Mouse (Mus musculus): Measurements from ENCODE around the gene Pip5k1a. TPM values are rescaled to one million over a fixed set of nuclear protein-coding genes. Genes with fewer than 3 reads are reported as not detected.

The Pip5k1a gene
- 14.2 and 15.7 TPM in 2 replicates for polyA plus RNA-seq (2012; ENCODE audit: low replicate concordance)

GRCm38 (mm10) chr3:95106338-95107117 is at the start of gene Pip5k1a:
Gene Pip5k1a, minus strand, starts transcription at chr3:95106930.

GRCm38 (mm10) chr3:95141952-95142616 is 35.4 kb upstream of the Pip5k1a start, which contains the start of gene Tnfaip8l2:
Gene Tnfaip8l2, minus strand, starts transcription at chr3:95142360.

GRCm38 (mm10) chr3:95133680-95134101 is 27.0 kb upstream of the Pip5k1a start, which contains the start of the genes Scnm1 and Lysmd1:
Gene Scnm1, minus strand, starts transcription at chr3:95134011.
Gene Lysmd1, plus strand, starts transcription at chr3:95134088.

GRCm38 (mm10) chr3:95124246-95124645 is 17.5 kb upstream of the Pip5k1a start, which contains the start of gene Tmod4:
Gene Tmod4, plus strand, starts transcription at chr3:95124476.

GRCm38 (mm10) chr3:95110911-95111726 is 4.4 kb upstream of the Pip5k1a start, which contains the start of gene Vps72:
Gene Vps72, plus strand, starts transcription at chr3:95111022.

GRCm38 (mm10) chr3:95042166-95042837 is 64.4 kb downstream of the Pip5k1a start, which contains the start of gene Psmd4:
Gene Psmd4, minus strand, starts transcription at chr3:95042614.

GRCm38 (mm10) chr3:95015337-95015872 is 91.3 kb downstream of the Pip5k1a start, which contains the start of gene Zfp687:
Gene Zfp687, minus strand, starts transcription at chr3:95015448.

Other genes starting within 250 kb of the Pip5k1a start
- gene Psmb4, start 220.0 kb downstream of the Pip5k1a start, polyA plus RNA-seq (2012; ENCODE audit: low replicate concordance), result 101 and 189 TPM in 2 replicates
- gene Selenbp1, start 173.9 kb downstream of the Pip5k1a start, polyA plus RNA-seq (2012; ENCODE audit: low replicate concordance), result 0.91 and 6.6 TPM in 2 replicates
- 24.8 and 29.1 TPM in 2 replicates for gene Rfx5, start 152.9 kb downstream of the Pip5k1a start, polyA plus RNA-seq (2012; ENCODE audit: low replicate concordance)
- gene Pi4kb, start 132.2 kb downstream of the Pip5k1a start, polyA plus RNA-seq (2012; ENCODE audit: low replicate concordance), result 12.0 and 16.1 TPM in 2 replicates
- 32.8 and 36.3 TPM in 2 replicates for gene Zfp687, start 91.5 kb downstream of the Pip5k1a start, polyA plus RNA-seq (2012; ENCODE audit: low replicate concordance)
- 47.7 and 87.6 TPM in 2 replicates for gene Psmd4, start 64.3 kb downstream of the Pip5k1a start, polyA plus RNA-seq (2012; ENCODE audit: low replicate concordance)
- gene Vps72, start 4.1 kb upstream of the Pip5k1a start, polyA plus RNA-seq (2012; ENCODE audit: low replicate concordance), result 140 and 262 TPM in 2 replicates
- gene Tmod4, start 17.5 kb upstream of the Pip5k1a start, polyA plus RNA-seq (2012; ENCODE audit: low replicate concordance), result 0.58 and 0.82 TPM in 2 replicates
- gene Scnm1, start 27.1 kb upstream of the Pip5k1a start, polyA plus RNA-seq (2012; ENCODE audit: low replicate concordance), result 6.6 and 11.8 TPM in 2 replicates
- gene Lysmd1, start 27.2 kb upstream of the Pip5k1a start, polyA plus RNA-seq (2012; ENCODE audit: low replicate concordance), result 3.3 and 6.5 TPM in 2 replicates
- gene Tnfaip8l2, start 35.4 kb upstream of the Pip5k1a start, polyA plus RNA-seq (2012; ENCODE audit: low replicate concordance), result 29.6 and 79.9 TPM in 2 replicates
- 1.1 and 3.6 TPM in 2 replicates for gene Sema6c, start 53.5 kb upstream of the Pip5k1a start, polyA plus RNA-seq (2012; ENCODE audit: low replicate concordance)
- gene Gabpb2, start 111.0 kb upstream of the Pip5k1a start, polyA plus RNA-seq (2012; ENCODE audit: low replicate concordance), result 3.9 and 10.3 TPM in 2 replicates
- 386 and 443 TPM in 2 replicates for gene Cdc42se1, start 121.8 kb upstream of the Pip5k1a start, polyA plus RNA-seq (2012; ENCODE audit: low replicate concordance)
- 6.9 and 11.0 TPM in 2 replicates for gene Mllt11, start 125.2 kb upstream of the Pip5k1a start, polyA plus RNA-seq (2012; ENCODE audit: low replicate concordance)
- gene Gm128, start 134.7 kb upstream of the Pip5k1a start, polyA plus RNA-seq (2012; ENCODE audit: low replicate concordance), result 0.49 TPM in 1 of 2 replicates, not detected in the other
- gene Bnipl, start 144.3 kb upstream of the Pip5k1a start, polyA plus RNA-seq (2012; ENCODE audit: low replicate concordance), result not detected in 2 replicates
- gene Mindy1, start 174.4 kb upstream of the Pip5k1a start, polyA plus RNA-seq (2012; ENCODE audit: low replicate concordance), result 71.0 and 165 TPM in 2 replicates
- 1.8 and 3.6 TPM in 2 replicates for gene Prune1, start 175.1 kb upstream of the Pip5k1a start, polyA plus RNA-seq (2012; ENCODE audit: low replicate concordance)
- gene Anxa9, start 200.2 kb upstream of the Pip5k1a start, polyA plus RNA-seq (2012; ENCODE audit: low replicate concordance), result 0.63 and 0.64 TPM in 2 replicates
- gene Cers2, start 207.9 kb upstream of the Pip5k1a start, polyA plus RNA-seq (2012; ENCODE audit: low replicate concordance), result 194 and 233 TPM in 2 replicates